Mouse (Mus musculus) spleen, adult 2 months (tissue): ENCODE data around the gene Lsm3. TPM values are rescaled to one million over a fixed set of nuclear protein-coding genes. Genes with fewer than 3 reads are reported as not detected.

Experiments
- DNase-seq, 2 experiments: peaks; one replicate each; pipeline versions ENCODE4 v3.0.0 to v3.0.0-alpha.2; 2012 to 2021; ENCODE audit warnings: low spot score in 2 of 2, low read depth in 1 of 2
- H3K27ac ChIP-seq: fragments of 200-500 bp; 2 replicates; pipeline ENCODE4 v1.5.1; 2012; ENCODE audit warnings: low read length, inconsistent platforms; ENCODE audit not compliant: insufficient read depth
- H3K27me3 ChIP-seq: fragments of 200-500 bp; 2 replicates; pipeline ENCODE4 v1.6.1; 2012; ENCODE audit warnings: mild to moderate bottlenecking, moderate library complexity, low read length, inconsistent platforms; ENCODE audit not compliant: control insufficient read depth, insufficient read depth
- H3K36me3 ChIP-seq: fragments of 200-500 bp; 2 replicates; pipeline ENCODE4 v1.6.1; 2012; ENCODE audit warnings: mild to moderate bottlenecking, low read length, inconsistent platforms; ENCODE audit not compliant: control insufficient read depth, insufficient read depth
- H3K4me1 ChIP-seq: fragments of 200-500 bp; 2 replicates; pipeline ENCODE4 v1.6.1; 2011; ENCODE audit warnings: inconsistent platforms; ENCODE audit not compliant: control insufficient read depth, insufficient read depth, insufficient read length
- H3K4me3 ChIP-seq: fragments of 200-500 bp; 2 replicates; pipeline ENCODE4 v1.5.1; 2011; ENCODE audit warnings: mild to moderate bottlenecking, inconsistent platforms; ENCODE audit not compliant: insufficient read depth, insufficient read length; ENCODE audit errors: extremely low read depth
- CTCF ChIP-seq: fragments of 200-500 bp; IDR thresholded peaks from 2 replicates; pipeline ENCODE4 v1.5.1; 2011; ENCODE audit warnings: mild to moderate bottlenecking, inconsistent platforms; ENCODE audit not compliant: insufficient read depth, insufficient read length, insufficient replicate concordance; ENCODE audit errors: extremely low read depth
- POLR2A ChIP-seq: fragments of 200-500 bp; IDR thresholded peaks from 2 replicates; pipeline ENCODE4 v1.6.1; 2011; ENCODE audit warnings: low read depth, low read length, inconsistent platforms
- WGBS: fragments of 180-500 bp; shearing (Covaris S2); methylation state at CpG from one replicate; pipeline ENCODE4 v1.1.7; 2018; 5-methylcytosine and 5-hydroxymethylcytosine counted together
- polyA plus RNA-seq: library from polyadenylated mRNA; depleted of rRNA; stranded (reverse); fragments of >200 nt; gene quantifications from 2 replicates; pipeline ENCODE4 v1.2.3, GENCODE M21; 2012; rRNA removed

Lsm3 gene
- polyA plus RNA-seq, 1 experiment = 10.5 TPM

GRCm38 (mm10) chr6:91566407-91566806, 50.7 kb downstream of the Lsm3 start:
- Histone ChIP-seq H3K27ac (no peak overlapping the region), H3K27me3 (no peaks in the 10 kb centered on the region; the same call in 1 of the 2 replicates), H3K4me1 (no peaks in the 10 kb centered on the region), H3K36me3 (no peaks in the 10 kb centered on the region), H3K4me3 (no peak overlapping the region)
- TF ChIP-seq CTCF (no peak), POLR2A (no peak)
- no peak for DNase-seq
- 62% methylated on average over 9 of the region's 9 CpGs for WGBS

Other genes with a start within 250 kb of the Lsm3 start
- gene Wnt7a, start 104.6 kb upstream of the Lsm3 start, polyA plus RNA-seq = 1.6 and 1.7 TPM in 2 replicates
- gene Chchd4, start 42.4 kb upstream of the Lsm3 start, polyA plus RNA-seq = 2.3 and 2.7 TPM in 2 replicates
- 22.8 and 26.6 TPM in 2 replicates for gene Tmem43, start 42.2 kb upstream of the Lsm3 start, polyA plus RNA-seq
- 6.9 and 7.5 TPM in 2 replicates for gene Xpc, start within 50 bp of the Lsm3 start, polyA plus RNA-seq
- 76.1 and 93.6 TPM in 2 replicates for gene Slc6a6, start 168.1 kb downstream of the Lsm3 start, polyA plus RNA-seq